Mouse (Mus musculus) midbrain, embryonic 10.5 days (tissue): ENCODE data around the gene Cerk. TPM values are rescaled to one million over a fixed set of nuclear protein-coding genes. Genes with fewer than 3 reads are reported as not detected.
A peak's percentile ranks its signal among the peaks of the same experiment; 100 is the strongest.

Source experiments
- DNase-seq: peaks from one replicate; pipeline ENCODE4 v3.0.0-alpha.2; 2017; ENCODE audit warnings: low spot score
- H3K27ac ChIP-seq: fragments of 300-500 bp; sonication (generic); replicated peaks from 2 replicates; pipeline ENCODE4 v1.5.1; 2016; ENCODE audit warnings: mild to moderate bottlenecking
- H3K27me3 ChIP-seq: fragments of 300-500 bp; sonication (generic); 2 replicates; pipeline ENCODE4 v1.6.1; 2016; ENCODE audit warnings: low read depth, mild to moderate bottlenecking; ENCODE audit not compliant: poor library complexity, severe bottlenecking
- H3K36me3 ChIP-seq: fragments of 300-500 bp; sonication (generic); 2 replicates; pipeline ENCODE4 v1.6.1; 2016; ENCODE audit warnings: mild to moderate bottlenecking, moderate library complexity
- H3K4me1 ChIP-seq: fragments of 300-500 bp; sonication (generic); 2 replicates; pipeline ENCODE4 v1.6.1; 2016
- H3K4me3 ChIP-seq: fragments of 300-500 bp; sonication (generic); 2 replicates; pipeline ENCODE4 v1.5.1; 2016; ENCODE audit warnings: mild to moderate bottlenecking, moderate library complexity
- H3K9me3 ChIP-seq: fragments of 300-500 bp; sonication (generic); replicated peaks from 2 replicates; pipeline ENCODE4 v1.6.1; 2016; ENCODE audit warnings: mild to moderate bottlenecking
- WGBS: fragments of 180-500 bp; shearing (Covaris S2); methylation state at CpG from one replicate; pipeline ENCODE4 v1.1.7; 2016; 5-methylcytosine and 5-hydroxymethylcytosine counted together
- polyA plus RNA-seq: library from polyadenylated mRNA; unstranded; fragments of >200 nt; fragmentation: Nextera tagmentation; extraction: Ambion mirVana; gene quantifications from 2 replicates; pipeline ENCODE4 v1.2.1, GENCODE M21; 2016

The Cerk gene
- polyA plus RNA-seq, 1 experiment from 2014 or later = 13.3 TPM

GRCm38 (mm10) chr15:86095722-86096603, 90.0 kb downstream of the Cerk start:
- Histone ChIP-seq H3K4me3 (no peak overlapping the region), H3K36me3 (peaks cover 37% of the 10 kb centered on the region), H3K27ac (no peak overlapping the region), H3K27me3 (no peaks in the 10 kb centered on the region), H3K4me1 (peaks cover 17% of the 10 kb centered on the region), H3K9me3 (no peaks in the 10 kb centered on the region)
- no peak for DNase-seq
- 93% methylated on average over 17 of the region's 17 CpGs for WGBS

GRCm38 (mm10) chr15:86094324-86095121, 91.4 kb downstream of the Cerk start:
- H3K27me3 ChIP-seq = no peaks in the 10 kb centered on the region
- peaks cover 31% of the 10 kb centered on the region for H3K4me1 ChIP-seq
- no peaks in the 10 kb centered on the region for H3K9me3 ChIP-seq
- WGBS = 78% methylated on average over 10 of the region's 10 CpGs
- H3K4me3 ChIP-seq = no peak overlapping the region
- DNase-seq = no peak
- H3K36me3 ChIP-seq = peaks cover 32% of the 10 kb centered on the region
- no peak overlapping the region for H3K27ac ChIP-seq

- peaks cover 30% of the 10 kb centered on the region for H3K36me3 ChIP-seq
- H3K27me3 ChIP-seq = no peaks in the 10 kb centered on the region
- peaks cover 39% of the 10 kb centered on the region for H3K4me1 ChIP-seq
- no peak overlapping the region for H3K27ac ChIP-seq
- DNase-seq = no peak
- H3K4me3 ChIP-seq = no peak overlapping the region
- H3K9me3 ChIP-seq = no peaks in the 10 kb centered on the region
- 80% methylated on average over 1 of the region's 1 CpGs for WGBS
These were observed 92.7 kb downstream of the Cerk start for GRCm38 (mm10) chr15:86093236-86093635.

- peaks cover 43% of the 10 kb centered on the region for H3K4me1 ChIP-seq
- 92% methylated on average over 12 of the region's 12 CpGs for WGBS
- H3K36me3 ChIP-seq = peaks cover 30% of the 10 kb centered on the region
- no peaks in the 10 kb centered on the region for H3K9me3 ChIP-seq
- DNase-seq = no peak
- H3K4me3 ChIP-seq = no peak overlapping the region
- H3K27ac ChIP-seq = no peak overlapping the region
- H3K27me3 ChIP-seq = no peaks in the 10 kb centered on the region
These were observed 93.8 kb downstream of the Cerk start for GRCm38 (mm10) chr15:86091998-86092670.

- H3K4me1 ChIP-seq = peaks cover 47% of the 10 kb centered on the region
- peaks cover 27% of the 10 kb centered on the region for H3K36me3 ChIP-seq
- DNase-seq = no peak
- WGBS = 95% methylated on average over 23 of the region's 23 CpGs
- H3K27me3 ChIP-seq = no peaks in the 10 kb centered on the region
- no peak overlapping the region for H3K27ac ChIP-seq
- no peaks in the 10 kb centered on the region for H3K9me3 ChIP-seq
- no peak overlapping the region for H3K4me3 ChIP-seq
These were observed 94.5 kb downstream of the Cerk start for GRCm38 (mm10) chr15:86091201-86091997.

- WGBS = 91% methylated on average over 8 of the region's 8 CpGs
- no peak for DNase-seq
- H3K27ac ChIP-seq = peak overlapping the region; percentile 58; the same call in 1 of the 2 replicates
These were observed 95.4 kb downstream of the Cerk start for GRCm38 (mm10) chr15:86090578-86090977.

GRCm38 (mm10) chr15:86089991-86090529, 95.9 kb downstream of the Cerk start:
- Histone ChIP-seq H3K27me3 (no peaks in the 10 kb centered on the region), H3K9me3 (no peaks in the 10 kb centered on the region), H3K4me1 (peaks cover 61% of the 10 kb centered on the region), H3K4me3 (no peak overlapping the region), H3K27ac (peak overlapping the region; percentile 58), H3K36me3 (peaks cover 21% of the 10 kb centered on the region; the same call in 1 of the 2 replicates)
- 60% methylated on average over 11 of the region's 11 CpGs for WGBS
- no peak for DNase-seq

More at GRCm38 (mm10) chr15:86090578-86090977, 95.4 kb downstream of the Cerk start:
- Histone ChIP-seq H3K4me1 (peaks cover 55% of the 10 kb centered on the region), H3K9me3 (no peaks in the 10 kb centered on the region), H3K36me3 (peaks cover 21% of the 10 kb centered on the region; the same call in 1 of the 2 replicates), H3K27me3 (no peaks in the 10 kb centered on the region), H3K4me3 (no peak overlapping the region)

Other genes starting within 250 kb of the Cerk start
- gene Celsr1, start 152.4 kb downstream of the Cerk start, polyA plus RNA-seq = 3.4 and 3.6 TPM in 2 replicates
- 14.3 and 16.7 TPM in 2 replicates for gene Gramd4, start 128.4 kb downstream of the Cerk start, polyA plus RNA-seq
- gene Tbc1d22a, start 28.3 kb upstream of the Cerk start, polyA plus RNA-seq = 10.8 and 12.5 TPM in 2 replicates